Mouse (Mus musculus): ENCODE data around the gene Pla2g10.

GRCm38 (mm10) chr16:13678601-13679319 lies 52.0 kb downstream of the Pla2g10 start:
- TF ChIP-seq POLR2A (IDR thresholded peaks at IDR 0.05; ENCODE audit: low read depth, low read length), result no peak
- TF ChIP-seq CTCF (conservative IDR thresholded peaks at IDR 0.05; ENCODE audit: insufficient read depth, insufficient read length, low read depth, low read length), result no peak
